Mouse (Mus musculus): ENCODE measurements around the gene Maml3. TPM values are rescaled to one million over a fixed set of nuclear protein-coding genes. Genes with fewer than 3 reads are reported as not detected.

Gene Maml3
- polyA plus RNA-seq (2015; fragmentation: Nextera tagmentation; extraction: Ambion mirVana) = 7.7 and 8.6 TPM in 2 replicates

- Histone ChIP-seq H3K4me1 (peaks cover 13% of the 10 kb centered on the region), H3K9me3 (no peaks in the 10 kb centered on the region), H3K27ac (peak within 1 kb of the TSS; percentile 99), H3K4me2 (peak within 1 kb of the TSS; percentile 78), H3K27me3 (replicated peaks) (no peaks in the 10 kb centered on the region), H3K9ac (peak within 1 kb of the TSS; percentile 64), H3K4me3 (peak within 1 kb of the TSS; percentile 50), H3K36me3 (replicated peaks) (no peaks in the 10 kb centered on the region)
- ATAC-seq (replicated peaks) = peak; percentile 48
- under 1% methylated on average over 44 of the region's 49 CpGs for WGBS
These were observed at the start of gene Maml3 for GRCm38 (mm10) chr3:52104636-52105151. Gene Maml3, minus strand, starts transcription at chr3:52105076.

- no peaks in the 10 kb centered on the region for H3K9me3 ChIP-seq
- no peak for ATAC-seq (replicated peaks)
- H3K4me3 ChIP-seq = no peak overlapping the region
- no peak overlapping the region for H3K27ac ChIP-seq
- H3K36me3 ChIP-seq (replicated peaks) = no peaks in the 10 kb centered on the region
- no peak overlapping the region for H3K4me2 ChIP-seq
- H3K4me1 ChIP-seq = no peaks in the 10 kb centered on the region
- H3K9ac ChIP-seq = no peak overlapping the region
- H3K27me3 ChIP-seq (replicated peaks) = no peaks in the 10 kb centered on the region
- 73% methylated on average over 3 of the region's 3 CpGs for WGBS
These were observed 46.3 kb upstream of the Maml3 start for GRCm38 (mm10) chr3:52151155-52151554.

GRCm38 (mm10) chr3:52148301-52148700 lies 43.4 kb upstream of the Maml3 start:
- Histone ChIP-seq H3K9ac (no peak overlapping the region), H3K4me2 (no peak overlapping the region), H3K4me1 (no peaks in the 10 kb centered on the region), H3K27me3 (replicated peaks) (no peaks in the 10 kb centered on the region), H3K27ac (no peak overlapping the region), H3K9me3 (no peaks in the 10 kb centered on the region), H3K4me3 (no peak overlapping the region), H3K36me3 (replicated peaks) (no peaks in the 10 kb centered on the region)
- 61% methylated on average over 4 of the region's 4 CpGs for WGBS
- no peak for ATAC-seq (replicated peaks)

- H3K36me3 ChIP-seq (replicated peaks) = no peaks in the 10 kb centered on the region
- WGBS = 88% methylated on average over 12 of the region's 12 CpGs
- 0 out of 2 replicates have a peak, but pooled peaks cover 4% of the 10 kb centered on the region for H3K4me1 ChIP-seq
- H3K27me3 ChIP-seq (replicated peaks) = no peaks in the 10 kb centered on the region
- H3K4me3 ChIP-seq = no peak overlapping the region
- no peak for ATAC-seq (replicated peaks)
- no peaks in the 10 kb centered on the region for H3K9me3 ChIP-seq
- no peak overlapping the region for H3K9ac ChIP-seq
- no peak overlapping the region for H3K4me2 ChIP-seq
- no peak overlapping the region for H3K27ac ChIP-seq
These were observed 40.0 kb upstream of the Maml3 start for GRCm38 (mm10) chr3:52144776-52145460.

GRCm38 (mm10) chr3:52143017-52143416 lies 38.1 kb upstream of the Maml3 start:
- no peaks in the 10 kb centered on the region for H3K9me3 ChIP-seq
- H3K4me2 ChIP-seq = no peak overlapping the region
- H3K27me3 ChIP-seq (replicated peaks) = no peaks in the 10 kb centered on the region
- no peak overlapping the region for H3K9ac ChIP-seq
- 0 out of 2 replicates have a peak, but pooled peaks cover 4% of the 10 kb centered on the region for H3K4me1 ChIP-seq
- H3K27ac ChIP-seq = no peak overlapping the region
- no peak overlapping the region for H3K4me3 ChIP-seq
- 75% methylated on average over 7 of the region's 7 CpGs for WGBS
- ATAC-seq (replicated peaks) = no peak
- H3K36me3 ChIP-seq (replicated peaks) = no peaks in the 10 kb centered on the region

- no peaks in the 10 kb centered on the region for H3K9me3 ChIP-seq
- no peaks in the 10 kb centered on the region for H3K36me3 ChIP-seq (replicated peaks)
- no peak overlapping the region for H3K4me3 ChIP-seq
- no peak overlapping the region for H3K9ac ChIP-seq
- no peak overlapping the region for H3K4me2 ChIP-seq
- H3K27me3 ChIP-seq (replicated peaks) = no peaks in the 10 kb centered on the region
- no peak overlapping the region for H3K27ac ChIP-seq
- ATAC-seq (replicated peaks) = no peak
- 0 out of 2 replicates have a peak, but pooled peaks cover 4% of the 10 kb centered on the region for H3K4me1 ChIP-seq
- WGBS = 61% methylated on average over 16 of the region's 16 CpGs
These were observed 35.3 kb upstream of the Maml3 start for GRCm38 (mm10) chr3:52140162-52140561.

- WGBS = 80% methylated on average over 3 of the region's 3 CpGs
These were observed 20.5 kb upstream of the Maml3 start for GRCm38 (mm10) chr3:52125421-52125820.

GRCm38 (mm10) chr3:52120858-52121257 lies 16.0 kb upstream of the Maml3 start:
- 79% methylated on average over 4 of the region's 4 CpGs for WGBS
- H3K4me2 ChIP-seq = no peak overlapping the region
- no peak overlapping the region for H3K4me3 ChIP-seq
- H3K36me3 ChIP-seq (replicated peaks) = no peaks in the 10 kb centered on the region
- no peak overlapping the region for H3K9ac ChIP-seq
- H3K9me3 ChIP-seq = no peaks in the 10 kb centered on the region
- no peaks in the 10 kb centered on the region for H3K4me1 ChIP-seq
- H3K27ac ChIP-seq = no peak overlapping the region
- H3K27me3 ChIP-seq (replicated peaks) = no peaks in the 10 kb centered on the region
- ATAC-seq (replicated peaks) = no peak

More at GRCm38 (mm10) chr3:52125421-52125820, 20.5 kb upstream of the Maml3 start:
- Histone ChIP-seq H3K4me1 (no peaks in the 10 kb centered on the region), H3K36me3 (replicated peaks) (no peaks in the 10 kb centered on the region), H3K9ac (no peak overlapping the region), H3K9me3 (no peaks in the 10 kb centered on the region), H3K27ac (no peak overlapping the region), H3K27me3 (replicated peaks) (no peaks in the 10 kb centered on the region), H3K4me2 (no peak overlapping the region), H3K4me3 (no peak overlapping the region)
- no peak for ATAC-seq (replicated peaks)

- 91% methylated on average over 7 of the region's 7 CpGs for WGBS
- Histone ChIP-seq H3K9ac (no peak overlapping the region), H3K27ac (no peak overlapping the region), H3K27me3 (replicated peaks) (no peaks in the 10 kb centered on the region), H3K4me2 (no peak overlapping the region), H3K9me3 (no peaks in the 10 kb centered on the region), H3K36me3 (replicated peaks) (no peaks in the 10 kb centered on the region), H3K4me3 (no peak overlapping the region), H3K4me1 (no peaks in the 10 kb centered on the region)
- no peak for ATAC-seq (replicated peaks)
These were observed 14.3 kb upstream of the Maml3 start for GRCm38 (mm10) chr3:52119216-52119615.

- WGBS = 71% methylated on average over 9 of the region's 9 CpGs
- H3K27ac ChIP-seq = no peak overlapping the region
- ATAC-seq (replicated peaks) = no peak
These were observed 10.5 kb upstream of the Maml3 start for GRCm38 (mm10) chr3:52115421-52115820.

GRCm38 (mm10) chr3:52108027-52108426 lies 3.2 kb upstream of the Maml3 start:
- Histone ChIP-seq H3K9ac (no peak overlapping the region), H3K9me3 (no peaks in the 10 kb centered on the region), H3K4me3 (no peak overlapping the region), H3K4me1 (no peaks in the 10 kb centered on the region; the same call in 1 of the 2 replicates), H3K36me3 (replicated peaks) (no peaks in the 10 kb centered on the region), H3K4me2 (no peak overlapping the region), H3K27me3 (replicated peaks) (no peaks in the 10 kb centered on the region), H3K27ac (no peak overlapping the region)
- no peak for ATAC-seq (replicated peaks)

More at GRCm38 (mm10) chr3:52115421-52115820, 10.5 kb upstream of the Maml3 start:
- H3K9me3 ChIP-seq = no peaks in the 10 kb centered on the region
- H3K36me3 ChIP-seq (replicated peaks) = no peaks in the 10 kb centered on the region
- H3K9ac ChIP-seq = no peak overlapping the region
- H3K4me3 ChIP-seq = no peak overlapping the region
- no peaks in the 10 kb centered on the region for H3K27me3 ChIP-seq (replicated peaks)
- no peak overlapping the region for H3K4me2 ChIP-seq
- no peaks in the 10 kb centered on the region for H3K4me1 ChIP-seq

GRCm38 (mm10) chr3:52105156-52105555 lies 280 bp upstream of the Maml3 start:
- Histone ChIP-seq H3K4me2 (peak overlapping the region; percentile 78), H3K9me3 (no peaks in the 10 kb centered on the region), H3K4me1 (peaks cover 13% of the 10 kb centered on the region), H3K9ac (peak overlapping the region; percentile 64), H3K4me3 (peak overlapping the region; percentile 50), H3K36me3 (replicated peaks) (no peaks in the 10 kb centered on the region), H3K27ac (peak overlapping the region; percentile 99), H3K27me3 (replicated peaks) (no peaks in the 10 kb centered on the region)
- no peak for ATAC-seq (replicated peaks)
- under 1% methylated on average over 17 of the region's 20 CpGs for WGBS

- Histone ChIP-seq H3K27ac (peak overlapping the region; percentile 99), H3K4me3 (peak overlapping the region; percentile 50), H3K27me3 (replicated peaks) (no peaks in the 10 kb centered on the region), H3K4me1 (peaks cover 13% of the 10 kb centered on the region), H3K36me3 (replicated peaks) (no peaks in the 10 kb centered on the region), H3K4me2 (peak overlapping the region; percentile 78), H3K9me3 (no peaks in the 10 kb centered on the region), H3K9ac (peak overlapping the region; percentile 64)
- no peak for ATAC-seq (replicated peaks)
- WGBS = under 1% methylated on average over 16 of the region's 16 CpGs
These were observed 668 bp downstream of the Maml3 start for GRCm38 (mm10) chr3:52104208-52104607.

All from midbrain, embryonic 15.5 days (tissue).